Mouse (Mus musculus) embryonic facial prominence, embryonic 12.5 days (tissue): ENCODE measurements around the gene Tomm20l. TPM values are rescaled to one million over a fixed set of nuclear protein-coding genes. Genes with fewer than 3 reads are reported as not detected.

Source experiments
- ATAC-seq: fragments of 200-750 bp; cut with Nextera tagmentation; 2 replicates; pipeline ENCODE4 v1.8.0; 2017; ENCODE audit not compliant: insufficient number of reproducible peaks, insufficient read depth, low FRiP score, low TSS enrichment
- H3K27ac ChIP-seq: fragments of 300-500 bp; sonication (generic); 2 replicates; pipeline ENCODE4 v1.5.1; 2016; ENCODE audit warnings: mild to moderate bottlenecking
- H3K27me3 ChIP-seq: fragments of 300-500 bp; sonication (generic); 2 replicates; pipeline ENCODE4 v1.6.1; 2016; ENCODE audit warnings: mild to moderate bottlenecking, moderate library complexity
- H3K36me3 ChIP-seq: fragments of 300-500 bp; sonication (generic); 2 replicates; pipeline ENCODE4 v1.6.1; 2016; ENCODE audit warnings: mild to moderate bottlenecking
- H3K4me1 ChIP-seq: fragments of 300-500 bp; sonication (generic); 2 replicates; pipeline ENCODE4 v1.6.1; 2016
- H3K4me2 ChIP-seq: fragments of 300-500 bp; sonication (generic); replicated peaks from 2 replicates; pipeline ENCODE4 v1.6.1; 2016; ENCODE audit warnings: mild to moderate bottlenecking, moderate library complexity
- H3K4me3 ChIP-seq: fragments of 300-500 bp; sonication (generic); 2 replicates; pipeline ENCODE4 v1.5.1; 2016; ENCODE audit warnings: mild to moderate bottlenecking
- H3K9ac ChIP-seq: fragments of 300-500 bp; sonication (generic); 2 replicates; pipeline ENCODE4 v1.6.1; 2016; ENCODE audit warnings: mild to moderate bottlenecking, moderate library complexity
- H3K9me3 ChIP-seq: fragments of 300-500 bp; sonication (generic); 2 replicates; pipeline ENCODE4 v1.6.1; 2016; ENCODE audit warnings: mild to moderate bottlenecking, moderate library complexity
- WGBS: fragments of 180-500 bp; shearing (Covaris S2); methylation state at CpG from one replicate; pipeline ENCODE4 v1.1.7; 2016; 5-methylcytosine and 5-hydroxymethylcytosine counted together
- polyA plus RNA-seq: library from polyadenylated mRNA; unstranded; fragments of >200 nt; fragmentation: Nextera tagmentation; extraction: Ambion mirVana; gene quantifications from 2 replicates; pipeline ENCODE4 v1.2.1, GENCODE M21; 2016

The Tomm20l gene
- polyA plus RNA-seq, 1 experiment from 2014 or later, result not detected

DNA sequence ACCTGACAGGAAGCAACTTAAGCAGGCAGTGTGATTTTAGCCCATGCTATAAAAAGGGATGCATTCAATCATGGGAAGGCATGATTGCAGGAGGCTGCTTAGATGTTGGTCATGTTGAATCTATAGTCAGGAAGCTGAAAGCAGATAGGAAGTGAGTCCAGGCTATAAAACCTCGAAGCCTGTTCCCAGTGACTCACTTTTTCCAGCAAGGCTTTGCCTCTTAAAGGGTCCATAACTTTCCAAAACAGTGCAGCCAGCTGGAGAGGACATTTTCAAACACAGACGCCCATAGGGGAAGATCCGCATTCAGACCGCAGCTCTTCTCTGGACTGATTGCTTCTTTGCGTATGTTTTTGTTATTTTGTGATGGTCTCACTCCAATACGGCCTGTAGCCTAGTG, 43.8 kb downstream of the Tomm20l start:
- 91% methylated on average over 6 of the region's 6 CpGs for WGBS

GRCm38 (mm10) chr12:71157974-71158373, 46.7 kb downstream of the Tomm20l start:
- ATAC-seq, result no peak
- no peak overlapping the region for H3K4me2 ChIP-seq
- no peak overlapping the region for H3K27ac ChIP-seq
- WGBS, result 88% methylated on average over 6 of the region's 6 CpGs
- H3K27me3 ChIP-seq, result no peaks in the 10 kb centered on the region
- no peaks in the 10 kb centered on the region for H3K4me1 ChIP-seq
- no peak overlapping the region for H3K4me3 ChIP-seq
- H3K9me3 ChIP-seq, result no peaks in the 10 kb centered on the region
- H3K36me3 ChIP-seq, result peaks cover 82% of the 10 kb centered on the region
- no peak overlapping the region; the same call in 1 of the 2 replicates for H3K9ac ChIP-seq

More for the DNA sequence above, 43.8 kb downstream of the Tomm20l start:
- H3K4me2 ChIP-seq, result no peak overlapping the region
- no peaks in the 10 kb centered on the region for H3K27me3 ChIP-seq
- H3K4me3 ChIP-seq, result no peak overlapping the region
- H3K4me1 ChIP-seq, result no peaks in the 10 kb centered on the region
- H3K36me3 ChIP-seq, result peaks cover 79% of the 10 kb centered on the region
- no peak for ATAC-seq
- H3K9me3 ChIP-seq, result no peaks in the 10 kb centered on the region
- H3K27ac ChIP-seq, result no peak overlapping the region
- H3K9ac ChIP-seq, result no peak overlapping the region

DNA sequence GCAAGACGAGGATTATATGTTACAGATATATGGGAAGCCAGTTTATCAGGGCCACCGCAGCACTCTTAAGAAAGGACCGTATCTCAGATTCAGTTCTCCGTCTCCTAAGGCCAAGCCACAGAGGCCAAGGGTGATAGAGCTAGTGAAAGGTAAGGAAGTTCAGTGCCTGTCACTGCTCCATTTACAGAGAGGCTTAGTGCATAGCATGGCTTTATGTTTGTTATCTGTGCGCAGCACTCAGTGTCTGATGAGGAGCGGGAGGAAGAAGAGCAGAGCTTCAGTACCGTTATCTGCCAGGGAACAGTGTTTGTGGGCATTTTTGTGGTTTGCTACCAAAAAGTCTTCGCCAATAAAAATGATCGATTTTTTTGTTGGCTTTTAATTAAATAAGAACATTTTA, 53.2 kb downstream of the Tomm20l start:
- WGBS, result 91% methylated on average over 9 of the region's 9 CpGs
- H3K27ac ChIP-seq, result no peak overlapping the region
- H3K4me2 ChIP-seq, result no peak overlapping the region
- no peak for ATAC-seq
- H3K9ac ChIP-seq, result no peak overlapping the region
- no peak overlapping the region for H3K4me3 ChIP-seq
- H3K4me1 ChIP-seq, result no peaks in the 10 kb centered on the region
- H3K9me3 ChIP-seq, result no peaks in the 10 kb centered on the region
- peaks cover 63% of the 10 kb centered on the region for H3K36me3 ChIP-seq
- no peaks in the 10 kb centered on the region for H3K27me3 ChIP-seq

DNA sequence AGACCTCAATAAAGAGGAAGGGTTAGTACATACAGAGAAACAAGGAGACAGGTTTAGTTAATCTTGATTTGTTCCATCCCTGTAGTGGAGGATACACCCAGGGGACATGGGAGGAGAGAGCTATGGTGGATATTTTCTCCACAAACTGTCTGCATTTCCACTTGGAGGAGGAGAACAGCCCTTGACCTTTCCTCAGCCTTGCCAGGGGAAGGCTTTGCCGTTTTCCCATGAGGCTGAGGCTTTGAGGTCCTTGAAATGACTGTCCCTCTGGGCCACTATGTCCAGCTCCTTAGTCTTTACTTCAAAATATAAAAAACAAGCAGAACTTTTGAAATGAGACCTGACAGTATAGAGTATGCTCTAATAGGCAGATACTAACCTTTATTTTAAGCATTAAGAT, 58.7 kb downstream of the Tomm20l start:
- Histone ChIP-seq H3K27me3 (no peaks in the 10 kb centered on the region), H3K4me2 (no peak overlapping the region), H3K4me1 (no peaks in the 10 kb centered on the region), H3K9ac (no peak overlapping the region), H3K9me3 (no peaks in the 10 kb centered on the region), H3K36me3 (peaks cover 55% of the 10 kb centered on the region), H3K4me3 (no peak overlapping the region), H3K27ac (no peak overlapping the region)
- ATAC-seq, result no peak
- 94% methylated on average over 1 of the region's 1 CpGs for WGBS

Other genes starting within 250 kb of the Tomm20l start
- 224 and 237 TPM in 2 replicates for gene Actr10, start 173.6 kb upstream of the Tomm20l start, polyA plus RNA-seq
- 621 and 638 TPM in 2 replicates for gene Psma3, start 136.8 kb upstream of the Tomm20l start, polyA plus RNA-seq
- gene Arid4a, start 95.4 kb upstream of the Tomm20l start, polyA plus RNA-seq, result 33.1 and 34.0 TPM in 2 replicates
- 75.5 and 87.1 TPM in 2 replicates for gene Timm9, start 25.3 kb downstream of the Tomm20l start, polyA plus RNA-seq
- 16.9 and 18.7 TPM in 2 replicates for gene 2700049A03Rik, start 25.4 kb downstream of the Tomm20l start, polyA plus RNA-seq
- 72.9 and 74.1 TPM in 2 replicates for gene Dact1, start 198.5 kb downstream of the Tomm20l start, polyA plus RNA-seq